Mouse (Mus musculus) heart, postnatal 0 days (tissue): ENCODE results near the gene Pde3a. TPM values are rescaled to one million over a fixed set of nuclear protein-coding genes. Genes with fewer than 3 reads are reported as not detected.

Experiments
- ATAC-seq: fragments of 200-750 bp; cut with Nextera tagmentation; 2 replicates; pipeline ENCODE4 v1.8.0; 2017; ENCODE audit warnings: low read depth, moderate number of reproducible peaks, moderate library complexity; ENCODE audit not compliant: insufficient read depth
- DNase-seq: peaks from one replicate; pipeline ENCODE4 v3.0.0-alpha.2; 2016; ENCODE audit warnings: low spot score
- H3K27ac ChIP-seq: fragments of 300-500 bp; sonication (generic); 2 replicates; pipeline ENCODE4 v1.5.1; 2014; ENCODE audit warnings: low read depth, mild to moderate bottlenecking
- H3K27me3 ChIP-seq: fragments of 300-500 bp; sonication (generic); 2 replicates; pipeline ENCODE4 v1.6.1; 2014; ENCODE audit warnings: low read length, mixed read lengths; ENCODE audit not compliant: control insufficient read depth, insufficient read depth
- H3K36me3 ChIP-seq: fragments of 300-500 bp; sonication (generic); replicated peaks from 2 replicates; pipeline ENCODE4 v1.6.1; 2014; ENCODE audit warnings: low read length, mixed read lengths; ENCODE audit not compliant: control insufficient read depth, insufficient read depth
- H3K4me1 ChIP-seq: fragments of 300-500 bp; sonication (generic); 2 replicates; pipeline ENCODE4 v1.6.1; 2014; ENCODE audit warnings: antibody characterized with exemption; ENCODE audit not compliant: control insufficient read depth, insufficient read depth
- H3K4me2 ChIP-seq: fragments of 300-500 bp; sonication (generic); 2 replicates; pipeline ENCODE4 v1.6.1; 2014; ENCODE audit warnings: low read depth, mild to moderate bottlenecking, low read length, moderate library complexity
- H3K4me3 ChIP-seq: fragments of 300-500 bp; sonication (generic); 2 replicates; pipeline ENCODE4 v1.5.1; 2014; ENCODE audit warnings: low read depth, low read length
- H3K9ac ChIP-seq: fragments of 300-500 bp; sonication (generic); replicated peaks from 2 replicates; pipeline ENCODE4 v1.6.1; 2014; ENCODE audit warnings: low read depth, low read length, mixed read lengths
- H3K9me3 ChIP-seq: fragments of 300-500 bp; sonication (generic); replicated peaks from 2 replicates; pipeline ENCODE4 v1.6.1; 2016; ENCODE audit warnings: low read length; ENCODE audit not compliant: control insufficient read depth
- CTCF ChIP-seq: IDR thresholded peaks from 2 replicates; pipeline ENCODE4 v1.5.1; 2016; ENCODE audit warnings: antibody characterized with exemption, control low read depth, low read depth
- EP300 ChIP-seq: IDR thresholded peaks from 2 replicates; pipeline ENCODE4 v1.6.1; 2016; ENCODE audit warnings: antibody characterized with exemption, low read depth
- WGBS: fragments of 180-500 bp; shearing (Covaris S2); extraction: QIAGEN DNeasy Blood & Tissue Kit; methylation state at CpG from one replicate; pipeline ENCODE4 v1.1.7; 2014; 5-methylcytosine and 5-hydroxymethylcytosine counted together
- polyA plus RNA-seq: library from polyadenylated mRNA; unstranded; fragments of >200 nt; fragmentation: Nextera tagmentation; extraction: Ambion mirVana; gene quantifications from 2 replicates; pipeline ENCODE4 v1.2.1, GENCODE M21; 2015
- total RNA-seq: library from RNA; depleted of rRNA; stranded (reverse); fragments of >200 nt; gene quantifications from 2 replicates; pipeline ENCODE4 v1.2.3, GENCODE M21; 2014; ENCODE audit warnings: low replicate concordance

The Pde3a gene
- total and polyA plus RNA-seq, 2 experiments from 2014 or later: 8.2 to 42.0 TPM

GRCm38 (mm10) chr6:141337673-141338072 is 88.6 kb downstream of the Pde3a start:
- Histone ChIP-seq H3K27me3 (no peaks in the 10 kb centered on the region), H3K36me3 (no peaks in the 10 kb centered on the region), H3K9ac (no peak overlapping the region), H3K27ac (no peak overlapping the region), H3K4me2 (no peak overlapping the region), H3K4me1 (peaks cover 32% of the 10 kb centered on the region; the same call in 1 of the 2 replicates), H3K9me3 (no peaks in the 10 kb centered on the region), H3K4me3 (no peak overlapping the region)
- TF ChIP-seq EP300 (no peak), CTCF (peak; percentile 59)
- ATAC-seq (no peak), DNase-seq (peak; percentile 55)
- 64% methylated on average over 8 of the region's 8 CpGs for WGBS

- ATAC-seq (no peak), DNase-seq (no peak)
- TF ChIP-seq EP300: no peak
- TF ChIP-seq CTCF: no peak
- H3K9me3 ChIP-seq: no peaks in the 10 kb centered on the region
- H3K4me1 ChIP-seq: 0 out of 2 replicates have a peak, but pooled peaks cover 18% of the 10 kb centered on the region
- no peaks in the 10 kb centered on the region for H3K36me3 ChIP-seq
- no peaks in the 10 kb centered on the region for H3K27me3 ChIP-seq
- H3K4me3 ChIP-seq: no peak overlapping the region
- WGBS: 69% methylated on average over 2 of the region's 2 CpGs
- H3K27ac ChIP-seq: 0 out of 2 replicates have a peak overlapping the region, but pooled peaks have one; percentile 25
- no peak overlapping the region for H3K4me2 ChIP-seq
- no peak overlapping the region for H3K9ac ChIP-seq
Measured at GRCm38 (mm10) chr6:141341385-141341784, 92.3 kb downstream of the Pde3a start.

GRCm38 (mm10) chr6:141347870-141348269 is 98.8 kb downstream of the Pde3a start:
- no peak for DNase-seq
- TF ChIP-seq EP300: no peak
- TF ChIP-seq CTCF: no peak

GRCm38 (mm10) chr6:141348542-141348941 is 99.5 kb downstream of the Pde3a start:
- H3K36me3 ChIP-seq: no peaks in the 10 kb centered on the region
- H3K27me3 ChIP-seq: no peaks in the 10 kb centered on the region
- H3K9me3 ChIP-seq: no peaks in the 10 kb centered on the region
- 82% methylated on average over 9 of the region's 9 CpGs for WGBS
- ATAC-seq (no peak), DNase-seq (no peak)
- no peak overlapping the region for H3K9ac ChIP-seq
- TF ChIP-seq CTCF (no peak), EP300 (no peak)
- H3K4me2 ChIP-seq: no peak overlapping the region
- peaks cover 7% of the 10 kb centered on the region for H3K4me1 ChIP-seq
- H3K27ac ChIP-seq: peak overlapping the region; percentile 10; the same call in 1 of the 2 replicates
- H3K4me3 ChIP-seq: no peak overlapping the region

More at GRCm38 (mm10) chr6:141347870-141348269, 98.8 kb downstream of the Pde3a start:
- WGBS: 37% methylated on average over 4 of the region's 4 CpGs
- Histone ChIP-seq H3K36me3 (no peaks in the 10 kb centered on the region), H3K9ac (no peak overlapping the region), H3K27ac (no peak overlapping the region), H3K27me3 (no peaks in the 10 kb centered on the region), H3K4me3 (no peak overlapping the region), H3K9me3 (no peaks in the 10 kb centered on the region), H3K4me1 (peaks cover 7% of the 10 kb centered on the region), H3K4me2 (no peak overlapping the region)
- no peak for ATAC-seq

- Histone ChIP-seq H3K4me2 (no peak overlapping the region), H3K4me1 (peaks cover 3% of the 10 kb centered on the region), H3K4me3 (no peak overlapping the region), H3K27ac (no peak overlapping the region), H3K9me3 (no peaks in the 10 kb centered on the region), H3K9ac (no peak overlapping the region), H3K27me3 (no peaks in the 10 kb centered on the region), H3K36me3 (no peaks in the 10 kb centered on the region)
- no peak for ATAC-seq
- 90% methylated on average over 5 of the region's 5 CpGs for WGBS
- TF ChIP-seq CTCF: no peak
- no peak for TF ChIP-seq EP300
- no peak for DNase-seq
Measured at GRCm38 (mm10) chr6:141350261-141350660, 101.2 kb downstream of the Pde3a start.

GRCm38 (mm10) chr6:141352277-141352676 is 103.2 kb downstream of the Pde3a start:
- WGBS: 27% methylated on average over 6 of the region's 6 CpGs
- Histone ChIP-seq H3K9ac (no peak overlapping the region), H3K36me3 (no peaks in the 10 kb centered on the region), H3K27ac (no peak overlapping the region; the same call in 1 of the 2 replicates), H3K9me3 (no peaks in the 10 kb centered on the region), H3K4me1 (peaks cover 3% of the 10 kb centered on the region), H3K4me3 (no peak overlapping the region), H3K27me3 (no peaks in the 10 kb centered on the region), H3K4me2 (no peak overlapping the region)
- peak; percentile 62 for DNase-seq
- TF ChIP-seq CTCF (no peak), EP300 (no peak)
- no peak for ATAC-seq
